Mouse (Mus musculus) liver, embryonic 13.5 days (tissue): ENCODE measurements around the gene Necab3. TPM values are rescaled to one million over a fixed set of nuclear protein-coding genes. Genes with fewer than 3 reads are reported as not detected.

Experiments used
- ATAC-seq: fragments of 200-750 bp; cut with Nextera tagmentation; 2 replicates; pipeline ENCODE4 v1.8.0; 2017; ENCODE audit warnings: low read depth, mild to moderate bottlenecking, moderate number of reproducible peaks, moderate library complexity
- DNase-seq: peaks from one replicate; pipeline ENCODE4 v3.0.0; 2022
- H3K27ac ChIP-seq: fragments of 300-500 bp; sonication (generic); 2 replicates; pipeline ENCODE4 v1.5.1; 2015; ENCODE audit warnings: moderate library complexity, mild to moderate bottlenecking, inconsistent platforms
- H3K27me3 ChIP-seq: fragments of 300-500 bp; sonication (generic); 2 replicates; pipeline ENCODE4 v1.6.1; 2015; ENCODE audit warnings: mild to moderate bottlenecking, inconsistent platforms
- H3K36me3 ChIP-seq: fragments of 300-500 bp; sonication (generic); 2 replicates; pipeline ENCODE4 v1.6.1; 2015; ENCODE audit warnings: mild to moderate bottlenecking, inconsistent platforms
- H3K4me1 ChIP-seq: fragments of 300-500 bp; sonication (generic); replicated peaks from 2 replicates; pipeline ENCODE4 v1.6.1; 2015; ENCODE audit warnings: inconsistent platforms
- H3K4me2 ChIP-seq: fragments of 300-500 bp; sonication (generic); 2 replicates; pipeline ENCODE4 v1.6.1; 2015; ENCODE audit warnings: inconsistent platforms, mild to moderate bottlenecking, moderate library complexity
- H3K4me3 ChIP-seq: fragments of 300-500 bp; sonication (generic); replicated peaks from 2 replicates; pipeline ENCODE4 v1.5.1; 2015; ENCODE audit warnings: mild to moderate bottlenecking, inconsistent platforms
- H3K9ac ChIP-seq: fragments of 300-500 bp; sonication (generic); 2 replicates; pipeline ENCODE4 v1.6.1; 2015; ENCODE audit warnings: mild to moderate bottlenecking, inconsistent platforms
- H3K9me3 ChIP-seq: fragments of 300-500 bp; sonication (generic); replicated peaks from 2 replicates; pipeline ENCODE4 v1.6.1; 2016; ENCODE audit warnings: inconsistent platforms
- WGBS: fragments of 180-500 bp; shearing (Covaris S2); methylation state at CpG from one replicate; pipeline ENCODE4 v1.1.7; 2015; ENCODE audit not compliant: insufficient replicate concordance; 5-methylcytosine and 5-hydroxymethylcytosine counted together
- polyA plus RNA-seq: library from polyadenylated mRNA; unstranded; fragments of >200 nt; fragmentation: Nextera tagmentation; extraction: Ambion mirVana; gene quantifications from 2 replicates; pipeline ENCODE4 v1.2.1, GENCODE M21; 2015

Gene Necab3
- polyA plus RNA-seq, 1 experiment from 2014 or later = 0.88 TPM

DNA sequence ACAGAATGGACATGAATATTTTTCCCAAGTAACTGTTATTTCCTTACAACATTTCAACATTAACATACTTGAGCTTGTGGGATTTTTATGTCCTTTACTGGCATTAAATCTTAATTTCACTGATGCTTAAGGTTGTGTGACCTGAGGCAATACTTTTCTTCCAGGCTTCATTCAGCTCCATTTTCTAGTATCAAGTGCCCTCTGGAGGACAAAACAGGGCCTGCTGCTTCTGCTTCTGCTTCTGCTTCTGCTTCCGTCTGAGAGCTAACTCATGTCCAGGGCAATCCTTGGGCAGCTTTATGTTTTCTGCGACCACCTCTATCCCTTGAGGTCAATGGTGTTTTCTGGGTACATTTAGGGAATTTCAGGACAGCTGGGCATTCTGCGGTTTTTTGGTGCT, 19.0 kb downstream of the Necab3 start:
- Histone ChIP-seq H3K9me3 (no peaks in the 10 kb centered on the region), H3K36me3 (peaks cover 27% of the 10 kb centered on the region), H3K27ac (no peak overlapping the region), H3K27me3 (no peaks in the 10 kb centered on the region), H3K4me1 (peaks cover 8% of the 10 kb centered on the region), H3K4me2 (no peak overlapping the region), H3K4me3 (no peak overlapping the region), H3K9ac (no peak overlapping the region)
- DNase-seq (no peak), ATAC-seq (no peak)
- 71% methylated on average over 3 of the region's 3 CpGs for WGBS

- H3K27ac ChIP-seq = no peak overlapping the region
- H3K4me2 ChIP-seq = no peak overlapping the region
- no peak overlapping the region for H3K9ac ChIP-seq
- H3K4me1 ChIP-seq = peaks cover 8% of the 10 kb centered on the region
- H3K36me3 ChIP-seq = peaks cover 35% of the 10 kb centered on the region
- H3K9me3 ChIP-seq = no peaks in the 10 kb centered on the region
- WGBS = 30% methylated on average over 3 of the region's 3 CpGs
- no peak overlapping the region for H3K4me3 ChIP-seq
- H3K27me3 ChIP-seq = no peaks in the 10 kb centered on the region
- ATAC-seq (peak; percentile 53; the same call in 1 of the 2 replicates), DNase-seq (no peak)
Observed at GRCm38 (mm10) chr2:154538710-154539109, 20.0 kb downstream of the Necab3 start.

- Histone ChIP-seq H3K4me3 (no peak overlapping the region), H3K27ac (no peak overlapping the region), H3K9ac (no peak overlapping the region), H3K4me1 (peaks cover 8% of the 10 kb centered on the region), H3K9me3 (no peaks in the 10 kb centered on the region), H3K27me3 (no peaks in the 10 kb centered on the region), H3K36me3 (peaks cover 35% of the 10 kb centered on the region), H3K4me2 (no peak overlapping the region)
- no peak for DNase-seq
- WGBS = 67% methylated on average over 2 of the region's 2 CpGs
- ATAC-seq = no peak
Observed at GRCm38 (mm10) chr2:154538310-154538709, 20.4 kb downstream of the Necab3 start.

DNA sequence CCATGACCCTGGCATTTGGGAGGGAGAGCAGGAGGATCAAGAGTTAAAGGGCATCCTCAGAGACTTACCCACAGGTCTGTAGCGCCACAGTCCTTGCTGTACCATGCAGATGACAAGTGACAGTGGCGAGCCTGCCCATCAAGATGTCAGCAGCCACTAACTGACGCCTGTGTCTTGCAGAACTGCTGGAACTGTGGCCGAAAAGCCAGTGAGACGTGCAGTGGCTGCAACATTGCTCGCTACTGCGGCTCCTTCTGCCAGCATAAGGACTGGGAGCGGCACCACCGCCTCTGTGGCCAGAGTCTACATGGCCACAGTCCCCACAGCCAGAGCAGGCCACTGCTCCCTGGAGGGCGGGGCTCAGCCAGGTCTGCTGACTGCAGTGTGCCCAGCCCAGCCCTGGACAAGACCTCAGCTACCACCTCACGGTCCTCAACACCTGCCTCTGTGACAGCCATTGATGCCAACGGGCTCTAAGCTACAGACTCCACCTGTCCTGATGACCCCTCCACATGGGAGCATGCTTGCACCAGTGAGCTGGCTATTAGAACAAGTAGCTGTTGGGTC, 23.9 kb downstream of the Necab3 start:
- peaks cover 45% of the 10 kb centered on the region for H3K36me3 ChIP-seq
- H3K4me2 ChIP-seq = no peak overlapping the region
- peaks cover 21% of the 10 kb centered on the region for H3K4me1 ChIP-seq
- WGBS = 87% methylated on average over 12 of the region's 12 CpGs
- ATAC-seq (no peak), DNase-seq (no peak)
- no peak overlapping the region for H3K9ac ChIP-seq
- no peaks in the 10 kb centered on the region for H3K27me3 ChIP-seq
- no peaks in the 10 kb centered on the region for H3K9me3 ChIP-seq
- H3K27ac ChIP-seq = no peak overlapping the region
- H3K4me3 ChIP-seq = no peak overlapping the region

DNA sequence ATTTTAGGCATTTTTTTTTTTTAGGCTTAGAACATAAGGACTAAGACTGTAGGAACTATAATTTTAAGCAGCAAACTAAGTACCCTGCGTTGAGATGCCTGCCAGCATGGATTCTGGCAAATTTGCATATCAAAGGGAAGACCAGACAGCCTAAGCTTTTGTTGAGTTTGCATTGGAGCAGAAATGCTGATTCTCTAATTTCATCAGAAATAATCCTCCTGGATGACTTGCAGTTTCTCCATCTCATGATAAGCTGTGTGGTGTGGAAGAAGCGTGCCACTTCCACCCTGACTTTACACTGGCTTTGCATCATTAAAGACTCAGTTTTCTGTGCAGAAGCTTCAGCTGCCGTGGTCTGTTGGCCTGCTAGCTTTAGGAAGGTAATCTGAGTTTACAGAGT, 25.8 kb downstream of the Necab3 start:
- H3K4me3 ChIP-seq = no peak overlapping the region
- H3K4me2 ChIP-seq = no peak overlapping the region
- no peak overlapping the region for H3K9ac ChIP-seq
- no peaks in the 10 kb centered on the region for H3K27me3 ChIP-seq
- H3K36me3 ChIP-seq = peaks cover 53% of the 10 kb centered on the region
- WGBS = 54% methylated on average over 3 of the region's 3 CpGs
- no peak overlapping the region for H3K27ac ChIP-seq
- H3K4me1 ChIP-seq = peaks cover 13% of the 10 kb centered on the region
- H3K9me3 ChIP-seq = no peaks in the 10 kb centered on the region
- no peak for ATAC-seq
- no peak for DNase-seq

DNA sequence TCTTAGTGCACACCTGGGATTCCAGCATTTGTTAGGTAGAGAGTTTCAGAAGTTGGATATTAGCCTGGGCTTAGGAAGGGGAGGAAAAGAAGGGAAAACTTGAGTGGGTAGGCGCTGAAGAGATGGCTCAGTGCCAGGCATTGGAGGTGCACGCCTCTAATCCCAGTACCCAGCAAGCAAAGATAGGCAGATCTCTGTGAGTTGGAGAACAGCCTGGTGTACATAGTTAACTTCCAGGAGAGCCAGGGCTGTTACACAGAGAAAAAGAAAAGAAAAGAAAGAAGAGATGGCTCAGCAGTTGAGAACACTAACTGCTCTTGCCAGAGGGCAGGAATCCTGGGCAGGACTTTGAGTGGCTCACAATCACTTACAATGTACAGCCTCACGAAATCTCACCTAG, 32.2 kb downstream of the Necab3 start:
- Histone ChIP-seq H3K4me3 (no peak overlapping the region), H3K4me1 (0 out of 2 replicates have a peak, but pooled peaks cover 7% of the 10 kb centered on the region), H3K27me3 (no peaks in the 10 kb centered on the region), H3K27ac (no peak overlapping the region), H3K9me3 (no peaks in the 10 kb centered on the region), H3K36me3 (peaks cover 55% of the 10 kb centered on the region), H3K4me2 (no peak overlapping the region), H3K9ac (no peak overlapping the region)
- DNase-seq = no peak
- WGBS = 76% methylated on average over 3 of the region's 3 CpGs
- ATAC-seq = no peak

DNA sequence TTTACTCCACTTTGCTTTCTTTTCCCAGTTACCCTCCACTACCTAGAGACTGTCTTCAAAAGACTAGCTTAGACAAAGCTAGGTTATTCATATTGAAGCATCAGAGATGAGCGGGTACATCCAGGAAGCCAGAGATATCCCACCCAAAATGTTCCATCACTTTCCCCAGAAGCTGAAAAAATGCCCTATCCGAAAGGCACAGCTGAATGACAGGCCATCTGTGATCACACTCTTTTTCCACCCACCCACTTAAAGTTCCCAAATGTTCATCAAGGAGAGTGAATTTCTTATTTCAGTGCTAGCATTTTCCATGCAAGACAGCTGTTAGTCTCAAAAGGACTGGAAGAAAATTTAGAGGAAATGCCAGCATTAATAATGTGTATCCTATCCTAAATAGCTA, 33.4 kb downstream of the Necab3 start:
- Histone ChIP-seq H3K4me3 (no peak overlapping the region), H3K36me3 (peaks cover 47% of the 10 kb centered on the region)
- ATAC-seq = no peak

GRCm38 (mm10) chr2:154522334-154522733, 36.4 kb downstream of the Necab3 start:
- Histone ChIP-seq H3K27me3 (no peaks in the 10 kb centered on the region), H3K4me2 (no peak overlapping the region), H3K4me1 (no peaks in the 10 kb centered on the region), H3K36me3 (peaks cover 43% of the 10 kb centered on the region), H3K4me3 (no peak overlapping the region), H3K9me3 (no peaks in the 10 kb centered on the region), H3K27ac (no peak overlapping the region), H3K9ac (no peak overlapping the region)
- ATAC-seq (no peak), DNase-seq (no peak)
- 50% methylated on average over 5 of the region's 5 CpGs for WGBS

More for the DNA sequence above, 33.4 kb downstream of the Necab3 start:
- Histone ChIP-seq H3K27ac (no peak overlapping the region), H3K4me2 (no peak overlapping the region), H3K27me3 (no peaks in the 10 kb centered on the region), H3K4me1 (0 out of 2 replicates have a peak, but pooled peaks cover under 1% of the 10 kb centered on the region), H3K9ac (no peak overlapping the region), H3K9me3 (no peaks in the 10 kb centered on the region)
- WGBS = 87% methylated on average over 2 of the region's 2 CpGs
- DNase-seq = no peak

DNA sequence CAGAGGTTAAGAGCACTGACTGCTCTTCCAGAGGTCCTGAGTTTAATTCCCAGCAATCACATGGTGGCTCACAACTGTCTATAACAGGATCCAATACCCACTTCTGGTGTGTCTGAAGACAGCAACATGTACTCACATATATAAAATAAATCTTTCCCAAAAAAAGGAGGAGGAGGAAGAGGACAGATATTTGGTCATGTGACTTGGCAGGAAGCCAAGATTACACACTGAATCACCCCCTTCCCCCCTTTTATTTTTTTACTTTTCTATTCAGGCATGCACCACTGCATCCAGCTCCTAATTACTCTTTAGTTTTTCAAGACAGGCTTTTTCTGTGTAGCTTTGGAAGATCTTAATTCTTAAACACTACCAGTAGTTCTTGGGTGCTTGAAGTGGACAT, 37.2 kb downstream of the Necab3 start:
- no peak for DNase-seq
- Histone ChIP-seq H3K36me3 (peaks cover 38% of the 10 kb centered on the region), H3K9me3 (no peaks in the 10 kb centered on the region)

GRCm38 (mm10) chr2:154517424-154517823, 41.3 kb downstream of the Necab3 start:
- Histone ChIP-seq H3K9ac (no peak overlapping the region), H3K36me3 (peaks cover 11% of the 10 kb centered on the region), H3K27me3 (no peaks in the 10 kb centered on the region), H3K27ac (no peak overlapping the region), H3K4me1 (no peaks in the 10 kb centered on the region), H3K4me2 (no peak overlapping the region), H3K4me3 (no peak overlapping the region), H3K9me3 (no peaks in the 10 kb centered on the region)
- DNase-seq (no peak), ATAC-seq (no peak)
- 77% methylated on average over 5 of the region's 5 CpGs for WGBS

More for the DNA sequence above, 37.2 kb downstream of the Necab3 start:
- H3K4me2 ChIP-seq = no peak overlapping the region
- no peak overlapping the region for H3K4me3 ChIP-seq
- no peak overlapping the region for H3K27ac ChIP-seq
- H3K4me1 ChIP-seq = no peaks in the 10 kb centered on the region
- no peak overlapping the region for H3K9ac ChIP-seq
- no peak for ATAC-seq
- no peaks in the 10 kb centered on the region for H3K27me3 ChIP-seq

DNA sequence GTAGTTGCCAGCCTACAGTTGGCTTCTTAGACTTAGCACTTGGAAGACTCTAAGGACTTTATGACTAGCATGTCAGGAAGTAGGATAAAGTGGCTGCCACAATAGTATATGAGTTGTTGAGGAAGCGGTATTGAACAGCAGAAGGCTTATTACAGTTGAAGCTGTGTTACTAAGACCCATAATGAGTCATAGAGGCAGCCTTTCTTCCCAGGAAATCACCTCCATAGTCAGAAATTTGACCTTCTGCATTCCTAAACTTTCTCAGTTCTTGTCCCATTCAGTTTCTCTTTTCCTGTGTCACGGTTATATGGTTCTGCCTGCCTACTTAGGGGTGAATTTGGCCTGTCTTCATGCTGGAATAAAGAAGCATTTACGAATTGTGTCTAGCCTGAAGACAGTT, 41.7 kb downstream of the Necab3 start:
- H3K9ac ChIP-seq = no peak overlapping the region
- no peak for DNase-seq
- no peaks in the 10 kb centered on the region for H3K27me3 ChIP-seq
- no peaks in the 10 kb centered on the region for H3K9me3 ChIP-seq
- H3K4me2 ChIP-seq = no peak overlapping the region
- 75% methylated on average over 3 of the region's 3 CpGs for WGBS
- H3K36me3 ChIP-seq = peaks cover 11% of the 10 kb centered on the region
- no peak overlapping the region for H3K4me3 ChIP-seq
- H3K27ac ChIP-seq = no peak overlapping the region
- no peak for ATAC-seq
- H3K4me1 ChIP-seq = no peaks in the 10 kb centered on the region

GRCm38 (mm10) chr2:154510141-154510540, 48.5 kb downstream of the Necab3 start:
- no peak overlapping the region for H3K27ac ChIP-seq
- ATAC-seq = no peak
- H3K4me3 ChIP-seq = no peak overlapping the region
- DNase-seq = no peak
- H3K9ac ChIP-seq = no peak overlapping the region
- peaks cover 12% of the 10 kb centered on the region for H3K4me1 ChIP-seq
- H3K4me2 ChIP-seq = no peak overlapping the region
- peaks cover 25% of the 10 kb centered on the region for H3K36me3 ChIP-seq
- no peaks in the 10 kb centered on the region for H3K9me3 ChIP-seq
- WGBS = 86% methylated on average over 3 of the region's 3 CpGs
- no peaks in the 10 kb centered on the region for H3K27me3 ChIP-seq
